Mouse (Mus musculus) embryo, embryonic 10.5 days (tissue): Measurements from ENCODE around the gene Pgd.

Experiments used
- DNase-seq: peaks from one replicate; pipeline ENCODE4 v3.0.0-alpha.2; 2015; ENCODE audit warnings: low spot score

Gene Pgd

DNA sequence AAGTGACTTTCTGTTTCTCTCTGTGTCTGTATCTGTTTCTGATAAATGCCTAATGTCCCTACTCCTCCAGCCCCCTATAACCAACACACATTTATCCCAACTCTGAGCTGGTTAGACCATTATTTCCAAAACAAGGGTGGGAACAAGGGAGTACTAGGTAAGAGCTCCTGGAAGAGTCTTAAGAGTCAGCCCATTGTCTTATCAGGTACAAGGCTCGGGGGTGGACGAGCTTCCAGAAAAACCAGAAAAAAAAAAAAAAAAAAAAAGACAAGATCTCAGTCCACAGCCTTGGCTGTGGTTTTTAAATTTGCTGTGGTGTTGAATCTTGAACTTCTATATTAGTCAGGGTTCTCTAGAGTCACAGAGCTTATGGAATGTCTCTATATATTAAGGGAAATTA is 1.4 kb upstream of the Pgd start:
- no peak for DNase-seq

DNA sequence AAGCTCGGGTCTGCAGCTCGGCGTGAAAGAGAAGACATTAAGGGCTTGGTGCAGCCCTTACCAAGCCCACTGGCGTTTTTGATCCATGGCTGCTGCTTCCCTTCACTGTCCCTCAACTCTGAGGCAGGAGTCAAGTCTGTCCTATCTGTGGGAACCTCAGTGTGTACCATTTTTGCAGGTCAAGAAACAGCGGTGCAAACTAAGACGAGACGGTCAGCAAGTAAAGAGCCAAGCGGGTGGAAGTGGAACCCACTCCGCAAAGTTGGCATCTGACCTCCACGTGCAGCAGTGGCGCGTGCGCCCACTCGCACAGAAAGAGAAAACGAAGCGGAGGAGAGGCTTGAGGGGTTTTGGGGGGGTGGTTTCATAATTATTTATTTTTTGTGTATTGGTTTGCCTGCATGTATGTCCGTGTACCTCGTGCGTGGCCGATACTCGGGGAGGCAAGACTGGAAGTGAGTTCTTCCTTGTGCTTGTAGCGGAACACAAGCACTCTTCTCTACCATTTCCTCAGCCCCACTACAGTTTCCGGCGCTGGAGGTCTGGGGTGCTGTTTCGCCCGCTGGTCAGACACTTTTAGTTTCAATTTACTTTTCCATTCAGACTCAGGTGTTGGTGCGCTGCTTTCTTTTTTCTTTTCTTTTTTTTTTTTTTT is 513 bp upstream of the Pgd start:
- peak; percentile 50 for DNase-seq

DNA sequence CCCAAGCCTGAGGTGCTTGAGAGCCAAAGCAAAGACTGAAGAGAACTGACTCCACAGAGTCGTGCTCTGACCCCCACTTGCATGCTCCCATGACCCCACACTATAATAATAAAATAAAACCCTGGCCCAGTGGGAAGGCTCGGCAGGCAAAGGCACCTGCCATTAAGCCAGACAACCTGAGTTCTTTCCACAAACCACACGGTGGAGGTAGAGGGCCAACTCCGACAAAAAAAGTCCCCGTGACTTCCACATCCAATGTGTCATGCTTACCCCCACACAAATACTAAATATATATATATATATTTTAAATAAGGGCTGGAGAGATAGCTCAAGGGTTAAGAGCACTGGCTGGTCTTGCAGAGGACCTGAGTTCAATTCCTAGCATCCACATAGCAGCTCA is 2.4 kb downstream of the Pgd start:
- DNase-seq, result no peak

DNA sequence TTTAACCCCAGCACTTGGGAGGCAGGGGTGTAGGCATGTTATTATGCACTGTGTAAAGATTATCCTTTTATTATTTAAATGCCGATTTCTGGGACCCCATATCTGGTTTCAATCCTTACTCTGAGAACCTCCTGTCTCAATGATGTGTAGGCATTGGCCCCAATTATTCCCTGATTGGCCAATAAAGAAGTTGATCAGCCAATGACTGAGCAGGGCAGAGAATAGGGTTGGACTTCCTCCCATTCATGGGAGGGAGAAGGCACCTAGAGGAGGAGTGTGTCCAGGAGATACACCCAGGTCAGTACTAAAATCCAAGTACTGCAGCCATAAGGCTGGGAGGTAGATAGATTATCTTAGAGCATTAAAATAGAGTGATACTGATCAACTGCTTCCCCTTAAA is 3.4 kb downstream of the Pgd start:
- no peak for DNase-seq

GRCm38 (mm10) chr4:149161166-149161565 is 5.4 kb downstream of the Pgd start:
- no peak for DNase-seq

GRCm38 (mm10) chr4:149159891-149160290 is 6.7 kb downstream of the Pgd start:
- DNase-seq, result no peak

DNA sequence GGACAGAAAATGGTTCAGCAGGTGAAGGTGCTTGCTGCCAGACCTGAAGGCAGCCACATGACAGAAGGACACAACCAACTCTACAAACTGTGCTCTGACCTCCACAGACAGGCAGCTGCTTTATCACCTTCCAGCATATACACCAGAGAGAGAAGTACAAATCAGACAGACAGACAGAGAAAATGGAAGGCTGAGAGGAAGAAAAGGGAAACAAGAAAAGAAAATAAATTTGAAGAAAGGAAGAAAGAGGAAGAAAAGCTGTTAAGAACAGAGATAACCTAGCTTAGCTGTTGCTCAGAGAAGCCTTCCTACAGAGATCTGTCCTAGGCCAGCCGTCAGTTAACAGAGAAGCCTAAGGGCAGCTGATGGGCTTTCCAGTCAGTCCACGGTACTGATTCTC is 7.4 kb downstream of the Pgd start:
- no peak for DNase-seq

DNA sequence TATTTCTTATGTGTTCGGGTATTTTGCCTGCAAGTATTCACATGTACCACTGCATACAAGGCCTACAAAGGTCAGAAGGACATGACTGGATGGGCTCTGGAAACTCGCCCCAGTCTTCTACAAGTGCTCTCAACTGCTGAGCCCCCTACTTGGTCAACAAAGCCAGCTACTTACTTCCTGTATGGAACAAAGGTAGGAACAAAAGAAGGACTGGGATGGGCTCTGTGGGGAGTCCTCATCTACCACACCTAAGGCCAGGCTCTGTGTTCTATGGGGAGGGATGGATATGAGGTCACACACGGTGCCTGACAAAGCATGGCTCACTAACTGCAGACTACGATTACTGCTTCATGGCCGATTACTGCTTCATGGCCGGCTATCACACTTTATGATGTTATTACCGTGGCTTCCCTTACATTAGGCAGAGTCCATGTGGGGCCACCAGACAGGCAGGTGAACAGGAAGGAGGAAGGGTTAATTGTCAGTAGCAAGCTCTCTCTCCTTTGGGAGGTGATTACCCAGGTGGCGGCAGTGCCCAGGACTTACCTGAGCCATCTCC is 9.1 kb downstream of the Pgd start:
- DNase-seq, result no peak

GRCm38 (mm10) chr4:149155711-149156110 is 10.9 kb downstream of the Pgd start:
- DNase-seq, result no peak

DNA sequence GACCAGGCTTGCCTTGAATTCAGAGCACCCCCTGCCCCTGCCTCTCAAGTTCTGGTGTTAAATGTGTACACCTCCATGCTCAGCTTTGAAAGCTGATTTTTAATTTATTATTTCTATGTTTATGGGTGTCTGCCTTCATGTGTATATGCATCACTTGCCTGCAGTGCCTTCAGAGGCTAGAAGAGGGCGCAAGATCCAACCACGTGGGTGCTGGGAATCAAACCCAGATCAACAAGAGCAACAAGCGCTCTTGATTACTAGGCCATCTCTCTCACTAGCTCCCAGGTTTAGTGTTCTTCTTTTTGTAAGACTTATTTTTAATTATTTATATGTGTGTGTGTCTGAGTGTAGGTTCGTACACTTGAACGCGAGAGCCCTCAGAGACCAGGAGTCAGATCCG is 11.7 kb downstream of the Pgd start:
- DNase-seq, result no peak

GRCm38 (mm10) chr4:149150721-149151120 is 15.8 kb downstream of the Pgd start:
- no peak for DNase-seq

- no peak for DNase-seq
Measured at GRCm38 (mm10) chr4:149150256-149150655, 16.3 kb downstream of the Pgd start.

- DNase-seq, result peak; percentile 36
Measured at GRCm38 (mm10) chr4:149149611-149150010, 17.0 kb downstream of the Pgd start.

DNA sequence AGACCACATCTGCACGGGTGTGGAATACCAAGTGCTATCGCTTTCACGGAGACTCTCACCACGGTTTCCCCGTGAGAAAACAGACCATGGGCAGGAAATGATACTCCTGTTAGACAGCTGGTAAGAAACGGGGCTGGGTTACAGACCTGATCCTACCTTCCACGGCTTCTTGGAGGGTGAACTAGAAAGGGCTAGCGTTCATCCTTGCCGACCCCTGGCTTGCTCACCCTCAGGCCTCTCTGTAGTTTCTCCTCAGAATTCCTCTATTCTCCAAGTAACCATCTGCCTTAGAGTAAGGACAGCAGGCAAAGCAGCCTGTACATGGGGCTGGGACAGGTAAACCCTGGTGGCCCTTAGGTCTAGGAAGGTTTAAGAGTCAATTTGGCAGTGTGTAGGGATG is 17.4 kb downstream of the Pgd start:
- no peak for DNase-seq

DNA sequence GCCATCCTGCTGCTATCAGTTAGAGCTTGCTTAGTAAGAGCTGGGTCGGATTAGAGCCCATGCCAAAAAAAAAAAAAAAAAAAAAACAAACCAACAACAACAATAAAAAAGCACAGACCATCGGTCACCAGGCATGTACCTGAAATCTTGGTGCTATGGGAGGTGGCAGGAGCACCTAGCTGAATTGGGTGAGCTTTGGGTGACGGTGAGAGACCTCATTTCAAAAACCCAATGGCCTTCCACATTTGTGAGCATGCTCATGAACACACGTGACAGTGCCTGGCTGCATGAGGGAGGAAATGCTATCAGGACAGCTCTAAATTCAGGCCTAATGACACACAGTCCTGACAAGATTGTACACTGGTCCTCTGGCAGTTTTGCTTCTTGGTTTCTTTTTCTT is 18.5 kb downstream of the Pgd start:
- no peak for DNase-seq

- DNase-seq, result no peak
Measured at GRCm38 (mm10) chr4:149147528-149147927, 19.0 kb downstream of the Pgd start.

- DNase-seq, result no peak
Measured at GRCm38 (mm10) chr4:149145151-149145550, 21.4 kb downstream of the Pgd start.

GRCm38 (mm10) chr4:149144459-149144858 is 22.1 kb downstream of the Pgd start:
- peak; percentile 96 for DNase-seq

- DNase-seq, result no peak
Measured at GRCm38 (mm10) chr4:149143594-149143993, 23.0 kb downstream of the Pgd start.

GRCm38 (mm10) chr4:149138515-149138914 is 28.1 kb downstream of the Pgd start:
- no peak for DNase-seq

DNA sequence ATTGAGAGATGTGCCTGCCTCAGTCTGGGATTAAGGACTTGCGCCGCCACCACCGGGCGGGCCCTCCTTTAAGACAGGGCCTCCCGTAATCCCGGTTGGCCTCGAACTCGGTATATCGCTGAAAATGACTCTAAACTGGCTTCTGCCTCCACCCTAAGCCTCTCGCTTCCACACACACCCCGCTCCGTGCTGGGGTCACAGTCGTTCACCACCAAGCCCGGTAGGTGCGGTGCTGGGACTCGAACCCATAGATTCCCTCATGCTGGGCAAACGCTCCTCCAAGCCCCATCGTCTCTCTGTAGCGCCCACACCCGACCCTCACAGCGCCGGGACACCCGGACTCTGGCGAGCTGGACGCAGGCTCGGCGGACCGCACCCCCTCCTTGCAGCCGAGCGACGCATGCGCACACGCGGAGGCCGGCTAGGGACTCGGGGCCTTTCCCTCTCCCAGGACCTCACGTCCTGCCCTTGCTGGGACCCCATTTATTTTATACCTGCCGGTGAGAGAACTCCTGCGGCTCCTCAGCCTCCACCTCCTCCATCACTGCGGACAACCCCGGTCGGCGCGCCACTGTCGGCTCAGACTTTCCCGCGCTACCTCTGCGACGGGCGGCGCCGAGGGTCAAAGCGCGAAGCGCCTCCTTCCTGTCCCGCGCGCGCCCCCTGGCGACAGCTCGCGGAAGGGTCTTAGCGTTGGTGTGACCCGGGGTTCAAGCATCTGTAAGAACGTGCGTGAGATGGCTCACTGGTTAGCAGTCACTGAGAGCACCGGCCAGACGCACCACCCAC is 29.4 kb downstream of the Pgd start, which contains the start of gene Cenps:
Gene Cenps (minus strand): TSS at position 648 of the 789 bp plus-strand sequence.
- DNase-seq, result peak; percentile 96

GRCm38 (mm10) chr4:149136116-149136850 is 30.3 kb downstream of the Pgd start:
- DNase-seq, result no peak

DNA sequence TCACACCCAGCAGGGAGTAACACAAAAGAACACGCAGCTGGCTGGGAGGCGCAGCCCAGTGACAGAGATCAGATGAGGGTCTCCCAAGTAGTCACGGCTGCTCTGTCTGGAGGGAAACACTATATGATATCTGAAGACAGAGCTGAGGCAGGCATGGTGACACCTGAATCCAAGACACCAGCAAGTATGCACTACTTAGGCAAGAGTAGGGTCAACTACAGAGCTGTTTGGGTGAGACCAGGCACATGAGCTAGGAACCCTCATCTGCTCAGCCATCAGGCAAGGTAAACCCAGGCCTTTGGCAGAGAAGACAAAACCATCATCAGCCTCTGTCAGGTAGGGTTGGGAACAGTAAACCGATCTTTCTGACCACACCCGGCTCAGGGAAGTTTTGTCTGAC is 33.2 kb downstream of the Pgd start:
- no peak for DNase-seq
